Comparison of ENCODE assay signal across 9 mouse cellular contexts in genomic region chr17:27154256-27154655, GRCm38 (mm10). TPM values are rescaled to one million over a fixed set of nuclear protein-coding genes. Genes with fewer than 3 reads are reported as not detected.
DNase-seq lines count a peak whose midpoint lies in the region.
"Had no signal": no experiment of that assay in that cellular context is flagged by ENCODE, and none has a peak within 500 bp of the region (broad histone marks: within the 10 kb centered on the region; RNA-seq: fewer than 3 reads in every experiment).

No protein-coding gene starts in this region.

- 93% methylated on average over 14 of the region's 14 CpGs for WGBS in embryonic facial prominence, embryonic 10.5 days

- no peak overlapping the region for H3K4me3 ChIP-seq in embryonic facial prominence, embryonic 10.5 days

- no peaks in the 10 kb centered on the region for H3K36me3 ChIP-seq in embryonic facial prominence, embryonic 10.5 days (replicated peaks)

- peak overlapping the region; percentile 60; the same call in 1 of the 2 replicates for H3K27ac ChIP-seq in embryonic facial prominence, embryonic 10.5 days (replicated peaks)

- H3K9me3 ChIP-seq in embryonic facial prominence, embryonic 10.5 days, result no peaks in the 10 kb centered on the region

- peaks cover 53% of the 10 kb centered on the region for H3K4me1 ChIP-seq in embryonic facial prominence, embryonic 10.5 days

- intact Hi-C loops in heart, postnatal 14 days (cut with DNase I), result no loop called here

- H3K27me3 ChIP-seq in embryonic facial prominence, embryonic 10.5 days (replicated peaks; ENCODE audit: low read depth, poor library complexity, severe bottlenecking), result 0 out of 2 replicates have a peak, but pooled peaks cover 9% of the 10 kb centered on the region

- peak; percentile 40 for DNase-seq in adrenal gland, postnatal 14 days
- no peak for DNase-seq in adrenal gland, adult 18-20 months (ENCODE audit: low spot score in 2 of 2)
- DNase-seq in 3134 (ENCODE audit: extremely low read depth, insufficient read length, low spot score), result peak; percentile 90
- no peak for DNase-seq in embryonic facial prominence, embryonic 10.5 days (ENCODE audit: low spot score)
- peak; percentile 58 to 72 for DNase-seq in heart, postnatal 14 days
- no peak for DNase-seq in kidney, postnatal 4 days
- DNase-seq in spleen, adult 18-20 months, result no peak
- DNase-seq in kidney, postnatal 36 days, result no peak
- DNase-seq: right cerebral cortex, postnatal 4 days had no signal

RNA-seq across cellular contexts. Expression of gene Ip6k3, which starts 13.3 kb away (rescaled TPM):
- 0.53 and 0.56 TPM in 2 replicates for total RNA-seq in adrenal gland, postnatal 14 days (2021)
- total RNA-seq in adrenal gland, adult 18-20 months (2021), result 1 to 10 TPM in 1 of 2 experiments, under 1 TPM in 1; 0.60 to 2.2 TPM
- not detected in 2 replicates for polyA plus RNA-seq in embryonic facial prominence, embryonic 10.5 days (2016; fragmentation: Nextera tagmentation; extraction: Ambion mirVana)
- total RNA-seq in heart, postnatal 14 days (2021), result 10 to 100 TPM in 1 of 2 experiments, 1 to 10 TPM in 1; 8.9 to 10.7 TPM

RNA-seq across cellular contexts. Expression of gene Uqcc2, which starts 20.5 kb away (rescaled TPM):
- total RNA-seq in adrenal gland, postnatal 14 days (2021), result 162 and 182 TPM in 2 replicates
- 100 to 1,000 TPM; 266 to 331 TPM for total RNA-seq in adrenal gland, adult 18-20 months (2021)
- 407 and 410 TPM in 2 replicates for polyA plus RNA-seq in embryonic facial prominence, embryonic 10.5 days (2016; fragmentation: Nextera tagmentation; extraction: Ambion mirVana)
- 100 to 1,000 TPM; 270 to 283 TPM for total RNA-seq in heart, postnatal 14 days (2021)

RNA-seq across cellular contexts. Expression of gene Lemd2, which starts 50.0 kb away (rescaled TPM):
- 49.6 and 54.7 TPM in 2 replicates for total RNA-seq in adrenal gland, postnatal 14 days (2021)
- total RNA-seq in adrenal gland, adult 18-20 months (2021), result 10 to 100 TPM; 60.5 to 72.7 TPM
- polyA plus RNA-seq in embryonic facial prominence, embryonic 10.5 days (2016; fragmentation: Nextera tagmentation; extraction: Ambion mirVana), result 18.8 and 20.0 TPM in 2 replicates
- total RNA-seq in heart, postnatal 14 days (2021), result 10 to 100 TPM; 27.4 to 28.6 TPM

Comparison
In these comparisons a context has a peak if more than half of its experiments do, and no peak if none do; other contexts are left out.
1. DNase-seq: peak in adrenal gland, postnatal 14 days (single experiment), 3134 (single experiment) and heart, postnatal 14 days (2 of 2); none in adrenal gland, adult 18-20 months (0 of 2), embryonic facial prominence, embryonic 10.5 days (single experiment), kidney, postnatal 4 days (0 of 2), spleen, adult 18-20 months (0 of 2) and kidney, postnatal 36 days (0 of 2).